Mouse (Mus musculus) hindbrain, embryonic 15.5 days (tissue): ENCODE measurements around the gene Asxl2. TPM values are rescaled to one million over a fixed set of nuclear protein-coding genes. Genes with fewer than 3 reads are reported as not detected.

Source experiments
- ATAC-seq: fragments of 200-750 bp; cut with Nextera tagmentation; 2 replicates; pipeline ENCODE4 v1.8.0; 2017; ENCODE audit warnings: low read depth, moderate number of reproducible peaks, moderate TSS enrichment; ENCODE audit not compliant: low FRiP score
- H3K27ac ChIP-seq: fragments of 300-500 bp; sonication (generic); replicated peaks from 2 replicates; pipeline ENCODE4 v1.5.1; 2015; ENCODE audit warnings: mild to moderate bottlenecking, inconsistent platforms
- H3K27me3 ChIP-seq: fragments of 300-500 bp; sonication (generic); 2 replicates; pipeline ENCODE4 v1.6.1; 2015; ENCODE audit warnings: control low read depth, inconsistent platforms
- H3K36me3 ChIP-seq: fragments of 300-500 bp; sonication (generic); 2 replicates; pipeline ENCODE4 v1.6.1; 2015; ENCODE audit warnings: control low read depth, inconsistent platforms
- H3K4me1 ChIP-seq: fragments of 300-500 bp; sonication (generic); replicated peaks from 2 replicates; pipeline ENCODE4 v1.6.1; 2015; ENCODE audit warnings: control low read depth, inconsistent platforms
- H3K4me2 ChIP-seq: fragments of 300-500 bp; sonication (generic); 2 replicates; pipeline ENCODE4 v1.6.1; 2015; ENCODE audit warnings: moderate library complexity, mild to moderate bottlenecking, inconsistent platforms
- H3K4me3 ChIP-seq: fragments of 300-500 bp; sonication (generic); 2 replicates; pipeline ENCODE4 v1.5.1; 2015; ENCODE audit warnings: mild to moderate bottlenecking, inconsistent platforms
- H3K9ac ChIP-seq: fragments of 300-500 bp; sonication (generic); 2 replicates; pipeline ENCODE4 v1.6.1; 2015; ENCODE audit warnings: inconsistent platforms
- H3K9me3 ChIP-seq: fragments of 300-500 bp; sonication (generic); 2 replicates; pipeline ENCODE4 v1.6.1; 2016; ENCODE audit warnings: control low read depth, inconsistent platforms
- WGBS: fragments of 180-500 bp; shearing (Covaris S2); methylation state at CpG from one replicate; pipeline ENCODE4 v1.1.7; 2015; 5-methylcytosine and 5-hydroxymethylcytosine counted together
- polyA plus RNA-seq: library from polyadenylated mRNA; unstranded; fragments of >200 nt; fragmentation: Nextera tagmentation; extraction: Ambion mirVana; gene quantifications from 2 replicates; pipeline ENCODE4 v1.2.1, GENCODE M21; 2015

Asxl2 gene
- polyA plus RNA-seq, 1 experiment from 2014 or later, result 11.0 TPM

DNA sequence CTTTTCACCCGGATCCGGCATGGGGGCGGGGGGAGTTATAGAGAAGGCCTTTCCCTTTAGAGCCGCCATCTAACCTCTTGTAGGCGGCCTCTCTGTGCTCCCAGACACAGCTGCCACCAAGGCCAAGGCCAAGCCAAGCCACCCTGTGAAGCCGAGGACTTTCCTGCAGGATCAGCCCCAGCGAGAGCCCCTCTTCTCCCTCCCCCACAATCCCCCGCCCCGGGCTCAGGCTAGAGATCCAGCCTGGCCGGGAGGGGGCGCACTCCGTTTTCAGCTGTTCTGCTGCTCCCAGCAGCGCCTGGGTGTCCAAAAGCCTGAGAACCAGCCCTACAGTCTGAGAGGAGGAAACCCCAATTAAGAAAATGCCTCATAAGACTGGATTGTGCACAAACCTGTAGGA, 123.6 kb downstream of the Asxl2 start:
- Histone ChIP-seq H3K27ac (no peak overlapping the region), H3K27me3 (no peaks in the 10 kb centered on the region), H3K9ac (no peak overlapping the region), H3K9me3 (no peaks in the 10 kb centered on the region), H3K4me3 (no peak overlapping the region), H3K4me1 (no peaks in the 10 kb centered on the region), H3K36me3 (no peaks in the 10 kb centered on the region), H3K4me2 (no peak overlapping the region)
- WGBS, result 15% methylated on average over 13 of the region's 13 CpGs
- ATAC-seq, result no peak

Other genes starting within 250 kb of the Asxl2 start
- 154 and 161 TPM in 2 replicates for gene Rab10, start 116.9 kb upstream of the Asxl2 start, polyA plus RNA-seq
- 79.9 and 85.8 TPM in 2 replicates for gene Kif3c, start 61.7 kb upstream of the Asxl2 start, polyA plus RNA-seq
- gene Dtnb, start 145.5 kb downstream of the Asxl2 start, polyA plus RNA-seq, result 48.7 and 58.5 TPM in 2 replicates